Mouse (Mus musculus): ENCODE measurements around the gene Mycbpap. TPM values are rescaled to one million over a fixed set of nuclear protein-coding genes. Genes with fewer than 3 reads are reported as not detected.

Gene Mycbpap
- polyA plus RNA-seq, 1 experiment from 2014 or later, result 3.7 TPM

DNA sequence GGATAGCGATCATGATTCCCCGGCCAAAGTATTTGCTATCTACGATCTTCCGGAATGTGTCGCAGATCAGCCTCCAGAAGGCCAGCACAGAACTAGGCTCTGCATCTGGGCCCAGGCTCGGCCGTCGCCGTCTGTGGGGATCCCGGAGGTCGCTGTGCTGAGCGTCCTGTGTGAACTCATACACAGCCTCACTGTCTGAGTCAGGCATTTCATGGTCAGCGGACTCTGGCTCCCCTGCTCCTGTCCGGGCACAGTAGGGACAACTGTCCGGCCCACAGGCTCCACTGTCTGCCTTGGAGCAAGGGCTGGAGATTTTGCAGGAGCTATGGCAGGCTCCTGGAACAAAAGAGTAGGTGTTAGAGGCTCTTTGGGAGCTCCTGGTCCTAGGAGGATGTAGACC lies 64.5 kb downstream of the Mycbpap start:
- Histone ChIP-seq H3K4me2 (no peak overlapping the region), H3K4me1 (peaks cover 20% of the 10 kb centered on the region; the same call in 1 of the 2 replicates), H3K27ac (no peak overlapping the region), H3K36me3 (replicated peaks) (peaks cover 32% of the 10 kb centered on the region), H3K9me3 (no peaks in the 10 kb centered on the region), H3K27me3 (no peaks in the 10 kb centered on the region), H3K9ac (no peak overlapping the region), H3K4me3 (replicated peaks) (no peak overlapping the region)
- ATAC-seq (ENCODE audit: low FRiP score), result no peak
- 84% methylated on average over 15 of the region's 15 CpGs for WGBS

DNA sequence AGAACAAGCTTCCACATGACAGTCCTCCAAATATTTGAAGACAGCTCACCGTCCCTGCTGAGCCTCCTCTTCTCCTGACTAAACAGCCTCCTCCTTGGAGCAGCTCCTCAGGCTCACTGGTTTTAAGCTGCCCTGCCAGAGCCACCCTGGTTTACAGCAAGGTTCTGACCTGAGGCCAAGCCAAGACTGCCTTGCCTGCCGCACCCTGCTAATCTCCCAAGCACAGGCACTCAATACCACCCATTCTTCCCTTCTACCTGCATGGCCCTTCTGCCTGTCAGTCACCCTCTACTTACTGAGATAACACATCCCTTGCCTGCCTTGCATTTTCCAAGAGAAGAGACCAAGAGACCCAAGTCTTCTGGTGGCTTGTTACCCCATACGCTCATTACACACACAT lies 65.2 kb downstream of the Mycbpap start:
- H3K4me1 ChIP-seq, result peaks cover 20% of the 10 kb centered on the region; the same call in 1 of the 2 replicates
- no peak for ATAC-seq (ENCODE audit: low FRiP score)
- H3K4me3 ChIP-seq (replicated peaks), result no peak overlapping the region
- H3K9me3 ChIP-seq, result no peaks in the 10 kb centered on the region
- no peak overlapping the region for H3K27ac ChIP-seq
- peaks cover 27% of the 10 kb centered on the region for H3K36me3 ChIP-seq (replicated peaks)
- no peak overlapping the region for H3K4me2 ChIP-seq
- H3K9ac ChIP-seq, result no peak overlapping the region
- WGBS, result 83% methylated on average over 3 of the region's 3 CpGs
- H3K27me3 ChIP-seq, result no peaks in the 10 kb centered on the region

DNA sequence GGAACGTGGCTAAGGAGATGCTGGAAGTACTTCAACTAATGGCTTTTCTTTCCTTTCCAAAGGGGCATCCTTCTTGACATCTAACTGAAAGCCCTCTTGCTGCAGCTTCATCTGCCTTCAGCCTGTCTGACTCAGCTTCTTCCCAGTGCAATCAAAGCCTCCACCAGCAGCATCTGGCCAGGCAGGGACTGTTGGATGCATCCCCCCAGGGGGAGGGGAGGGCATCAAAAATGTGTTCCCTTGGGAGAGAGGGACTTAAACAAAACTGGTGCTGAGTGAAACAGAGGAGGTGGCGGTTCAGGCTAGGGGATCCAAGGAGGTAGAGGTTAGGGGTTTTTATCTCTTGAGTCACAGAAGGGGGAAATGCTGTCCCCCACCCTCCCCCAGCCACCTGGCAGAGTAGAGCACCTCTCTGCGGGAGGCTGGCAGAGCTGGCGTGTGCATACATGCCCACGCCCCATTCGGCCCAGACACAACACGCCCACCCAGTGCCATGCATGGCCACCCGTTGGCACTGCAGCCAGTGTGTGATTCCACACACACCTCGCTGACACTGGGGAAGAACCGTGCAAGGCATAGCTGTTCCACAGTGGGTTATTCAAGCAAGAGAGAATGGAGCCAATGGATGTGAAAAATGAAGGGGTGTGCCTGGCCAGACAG lies 66.3 kb downstream of the Mycbpap start:
- no peaks in the 10 kb centered on the region for H3K9me3 ChIP-seq
- H3K27ac ChIP-seq, result no peak overlapping the region
- H3K4me1 ChIP-seq, result peaks cover 17% of the 10 kb centered on the region; the same call in 1 of the 2 replicates
- 81% methylated on average over 10 of the region's 10 CpGs for WGBS
- no peaks in the 10 kb centered on the region for H3K27me3 ChIP-seq
- ATAC-seq (ENCODE audit: low FRiP score), result no peak
- H3K36me3 ChIP-seq (replicated peaks), result peaks cover 25% of the 10 kb centered on the region
- no peak overlapping the region for H3K4me3 ChIP-seq (replicated peaks)
- H3K9ac ChIP-seq, result no peak overlapping the region
- H3K4me2 ChIP-seq, result no peak overlapping the region

DNA sequence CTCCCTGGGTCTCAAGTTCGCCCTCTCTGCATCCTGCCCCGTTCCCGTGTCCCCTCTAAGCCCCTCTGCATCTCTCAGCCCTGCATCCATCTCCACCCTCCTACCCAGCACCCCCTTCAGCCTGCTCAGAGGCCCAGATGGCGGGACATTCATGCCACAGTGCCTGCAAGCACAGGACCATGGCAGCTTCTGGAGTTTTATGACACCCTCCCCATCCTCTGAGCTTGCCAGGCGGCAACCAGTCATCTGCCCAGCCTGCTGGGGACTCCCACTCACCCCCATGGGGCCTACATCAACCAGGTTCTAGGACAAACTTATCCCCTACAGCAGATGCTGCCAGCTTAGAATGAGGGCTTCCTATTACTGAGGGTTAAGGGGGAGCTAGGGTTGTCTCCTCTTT lies 66.8 kb downstream of the Mycbpap start:
- H3K27me3 ChIP-seq, result no peaks in the 10 kb centered on the region
- no peaks in the 10 kb centered on the region for H3K9me3 ChIP-seq
- WGBS, result 75% methylated on average over 5 of the region's 5 CpGs
- no peak overlapping the region for H3K9ac ChIP-seq
- peaks cover 20% of the 10 kb centered on the region for H3K4me1 ChIP-seq
- H3K4me2 ChIP-seq, result no peak overlapping the region
- H3K27ac ChIP-seq, result no peak overlapping the region
- H3K4me3 ChIP-seq (replicated peaks), result no peak overlapping the region
- ATAC-seq (ENCODE audit: low FRiP score), result no peak
- peaks cover 25% of the 10 kb centered on the region for H3K36me3 ChIP-seq (replicated peaks)

Other genes starting within 250 kb of the Mycbpap start
- gene Gm21885, start 239.9 kb downstream of the Mycbpap start, polyA plus RNA-seq (2016; fragmentation: Nextera tagmentation; extraction: Ambion mirVana), result 0.27 TPM in 1 of 2 replicates, not detected in the other
- 174 and 179 TPM in 2 replicates for gene Luc7l3, start 199.8 kb downstream of the Mycbpap start, polyA plus RNA-seq (2016; fragmentation: Nextera tagmentation; extraction: Ambion mirVana)
- 12.6 and 20.9 TPM in 2 replicates for gene Ankrd40, start 193.7 kb downstream of the Mycbpap start, polyA plus RNA-seq (2016; fragmentation: Nextera tagmentation; extraction: Ambion mirVana)
- gene Abcc3, start 128.7 kb downstream of the Mycbpap start, polyA plus RNA-seq (2016; fragmentation: Nextera tagmentation; extraction: Ambion mirVana), result 0.41 and 0.49 TPM in 2 replicates
- gene Cacna1g, start 47.5 kb downstream of the Mycbpap start, polyA plus RNA-seq (2016; fragmentation: Nextera tagmentation; extraction: Ambion mirVana), result 9.6 and 12.1 TPM in 2 replicates
- gene Spata20, start 35.6 kb downstream of the Mycbpap start, polyA plus RNA-seq (2016; fragmentation: Nextera tagmentation; extraction: Ambion mirVana), result 0.19 and 0.26 TPM in 2 replicates
- gene Epn3, start 21.8 kb downstream of the Mycbpap start, polyA plus RNA-seq (2016; fragmentation: Nextera tagmentation; extraction: Ambion mirVana), result 0.52 and 0.97 TPM in 2 replicates
- gene Rsad1, start 27.5 kb upstream of the Mycbpap start, polyA plus RNA-seq (2016; fragmentation: Nextera tagmentation; extraction: Ambion mirVana), result 2.8 and 3.0 TPM in 2 replicates
- 0.69 TPM in 1 of 2 replicates, not detected in the other for gene Chad, start 43.3 kb upstream of the Mycbpap start, polyA plus RNA-seq (2016; fragmentation: Nextera tagmentation; extraction: Ambion mirVana)
- 3.5 and 4.0 TPM in 2 replicates for gene Acsf2, start 80.1 kb upstream of the Mycbpap start, polyA plus RNA-seq (2016; fragmentation: Nextera tagmentation; extraction: Ambion mirVana)
- 218 and 229 TPM in 2 replicates for gene Lrrc59, start 108.0 kb upstream of the Mycbpap start, polyA plus RNA-seq (2016; fragmentation: Nextera tagmentation; extraction: Ambion mirVana)
- gene Mrpl27, start 132.0 kb upstream of the Mycbpap start, polyA plus RNA-seq (2016; fragmentation: Nextera tagmentation; extraction: Ambion mirVana), result 125 and 136 TPM in 2 replicates
- 40.5 and 43.6 TPM in 2 replicates for gene Eme1, start 132.2 kb upstream of the Mycbpap start, polyA plus RNA-seq (2016; fragmentation: Nextera tagmentation; extraction: Ambion mirVana)
- 13.6 and 17.4 TPM in 2 replicates for gene Xylt2, start 155.8 kb upstream of the Mycbpap start, polyA plus RNA-seq (2016; fragmentation: Nextera tagmentation; extraction: Ambion mirVana)
- not detected in 2 replicates for gene Gm11541, start 182.8 kb upstream of the Mycbpap start, polyA plus RNA-seq (2016; fragmentation: Nextera tagmentation; extraction: Ambion mirVana)
- 0.27 TPM in 1 of 2 replicates, not detected in the other for gene Cdc34b, start 220.0 kb upstream of the Mycbpap start, polyA plus RNA-seq (2016; fragmentation: Nextera tagmentation; extraction: Ambion mirVana)